Mouse (Mus musculus): Measurements from ENCODE around the gene Map3k5. TPM values are rescaled to one million over a fixed set of nuclear protein-coding genes. Genes with fewer than 3 reads are reported as not detected.

Map3k5 gene
- polyA plus RNA-seq, 1 experiment from 2014 or later = 2.2 TPM

- Histone ChIP-seq H3K4me3 (replicated peaks; ENCODE audit: low read depth, low read length) (no peak overlapping the region), H3K9me3 (replicated peaks; ENCODE audit: low read length) (no peaks in the 10 kb centered on the region), H3K36me3 (ENCODE audit: insufficient read depth, low read length) (no peaks in the 10 kb centered on the region), H3K4me1 (replicated peaks; ENCODE audit: insufficient read depth, low read length) (peaks cover 22% of the 10 kb centered on the region; the same call in 1 of the 2 replicates), H3K27ac (0 out of 2 replicates have a peak overlapping the region, but pooled peaks have one; percentile 8), H3K9ac (ENCODE audit: low read depth, low read length) (no peak overlapping the region), H3K4me2 (ENCODE audit: low read length) (no peak overlapping the region), H3K27me3 (ENCODE audit: insufficient read depth, low read length) (no peaks in the 10 kb centered on the region)
- ATAC-seq (replicated peaks; ENCODE audit: low FRiP score, low read depth) (peak; percentile 82), DNase-seq (ENCODE audit: low spot score) (peak; percentile 44)
- TF ChIP-seq CTCF (IDR thresholded peaks at IDR 0.05; ENCODE audit: low read depth) = no peak
- WGBS = 36% methylated on average over 12 of the region's 12 CpGs
Measured at GRCm38 (mm10) chr10:20178807-20179605, 244.7 kb downstream of the Map3k5 start.

- DNase-seq (ENCODE audit: low spot score) (no peak), ATAC-seq (replicated peaks; ENCODE audit: low FRiP score, low read depth) (no peak)
- no peak overlapping the region for H3K4me3 ChIP-seq (replicated peaks; ENCODE audit: low read depth, low read length)
- no peak overlapping the region for H3K9ac ChIP-seq (ENCODE audit: low read depth, low read length)
- peak overlapping the region; percentile 5; the same call in 1 of the 2 replicates for H3K4me2 ChIP-seq (ENCODE audit: low read length)
- no peaks in the 10 kb centered on the region for H3K9me3 ChIP-seq (replicated peaks; ENCODE audit: low read length)
- no peak for TF ChIP-seq CTCF (IDR thresholded peaks at IDR 0.05; ENCODE audit: low read depth)
- H3K27ac ChIP-seq = peak overlapping the region; percentile 58
- H3K27me3 ChIP-seq (ENCODE audit: insufficient read depth, low read length) = no peaks in the 10 kb centered on the region
- 0 out of 2 replicates have a peak, but pooled peaks cover 22% of the 10 kb centered on the region for H3K4me1 ChIP-seq (replicated peaks; ENCODE audit: insufficient read depth, low read length)
- WGBS = 27% methylated on average over 10 of the region's 10 CpGs
- H3K36me3 ChIP-seq (ENCODE audit: insufficient read depth, low read length) = no peaks in the 10 kb centered on the region
Measured at GRCm38 (mm10) chr10:20181198-20181597, 246.9 kb downstream of the Map3k5 start.

- Histone ChIP-seq H3K4me1 (replicated peaks; ENCODE audit: insufficient read depth, low read length) (0 out of 2 replicates have a peak, but pooled peaks cover 22% of the 10 kb centered on the region), H3K9me3 (replicated peaks; ENCODE audit: low read length) (no peaks in the 10 kb centered on the region), H3K9ac (ENCODE audit: low read depth, low read length) (no peak overlapping the region), H3K27me3 (ENCODE audit: insufficient read depth, low read length) (no peaks in the 10 kb centered on the region), H3K36me3 (ENCODE audit: insufficient read depth, low read length) (no peaks in the 10 kb centered on the region), H3K4me3 (replicated peaks; ENCODE audit: low read depth, low read length) (no peak overlapping the region), H3K4me2 (ENCODE audit: low read length) (no peak overlapping the region), H3K27ac (peak overlapping the region; percentile 58)
- WGBS = 35% methylated on average over 11 of the region's 11 CpGs
- TF ChIP-seq CTCF (IDR thresholded peaks at IDR 0.05; ENCODE audit: low read depth) = no peak
- ATAC-seq (replicated peaks; ENCODE audit: low FRiP score, low read depth) = no peak
- DNase-seq (ENCODE audit: low spot score) = peak; percentile 51
Measured at GRCm38 (mm10) chr10:20181680-20182399, 247.6 kb downstream of the Map3k5 start.

DNA sequence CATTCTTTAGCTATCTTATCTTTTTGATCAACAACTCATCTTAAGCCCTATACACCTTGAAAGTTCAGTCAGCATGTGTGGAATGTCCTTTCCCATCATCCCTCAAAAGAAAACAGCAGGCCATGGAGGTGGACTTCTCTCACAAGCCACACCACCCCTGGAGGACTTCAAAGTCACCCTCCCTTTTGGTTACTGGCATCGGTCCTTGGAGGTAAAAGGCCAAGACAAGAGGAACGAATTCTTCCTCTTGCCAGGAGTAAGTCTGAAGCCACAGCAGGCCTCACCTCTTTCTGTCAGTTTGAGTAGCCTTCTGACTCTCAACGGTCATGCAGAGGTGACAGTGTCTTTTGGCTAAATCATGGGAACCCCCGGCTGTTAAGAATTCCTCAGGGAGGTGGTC, 250.1 kb downstream of the Map3k5 start:
- Histone ChIP-seq H3K9me3 (replicated peaks; ENCODE audit: low read length) (no peaks in the 10 kb centered on the region), H3K27me3 (ENCODE audit: insufficient read depth, low read length) (no peaks in the 10 kb centered on the region), H3K4me3 (replicated peaks; ENCODE audit: low read depth, low read length) (no peak overlapping the region), H3K4me1 (replicated peaks; ENCODE audit: insufficient read depth, low read length) (0 out of 2 replicates have a peak, but pooled peaks cover 15% of the 10 kb centered on the region), H3K9ac (ENCODE audit: low read depth, low read length) (no peak overlapping the region), H3K27ac (no peak overlapping the region), H3K36me3 (ENCODE audit: insufficient read depth, low read length) (no peaks in the 10 kb centered on the region), H3K4me2 (ENCODE audit: low read length) (no peak overlapping the region)
- DNase-seq (ENCODE audit: low spot score) (no peak), ATAC-seq (replicated peaks; ENCODE audit: low FRiP score, low read depth) (no peak)
- TF ChIP-seq CTCF (IDR thresholded peaks at IDR 0.05; ENCODE audit: low read depth) = no peak
- 64% methylated on average over 4 of the region's 4 CpGs for WGBS

GRCm38 (mm10) chr10:20185264-20185663, 251.0 kb downstream of the Map3k5 start:
- H3K27me3 ChIP-seq (ENCODE audit: insufficient read depth, low read length) = no peaks in the 10 kb centered on the region
- no peak for TF ChIP-seq CTCF (IDR thresholded peaks at IDR 0.05; ENCODE audit: low read depth)

DNA sequence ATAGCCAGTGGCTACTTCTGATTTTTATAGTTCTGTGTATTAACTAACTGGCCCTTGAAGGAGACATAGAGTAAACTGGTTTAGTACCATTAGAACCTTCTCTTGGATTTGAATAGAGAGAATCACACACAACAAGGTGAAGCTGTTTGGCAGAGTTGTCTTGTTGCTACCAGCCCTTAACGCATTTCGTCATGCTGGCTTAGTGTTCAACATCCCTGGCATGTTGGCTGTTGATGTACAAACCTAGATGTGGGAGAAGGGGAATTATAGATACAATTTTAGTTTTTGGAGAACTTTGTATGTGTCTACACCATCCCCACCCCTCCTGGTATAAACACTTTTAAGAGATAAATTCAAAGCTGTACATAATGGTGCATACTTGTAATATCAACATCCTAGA, 251.5 kb downstream of the Map3k5 start:
- Histone ChIP-seq H3K4me2 (ENCODE audit: low read length) (no peak overlapping the region), H3K36me3 (ENCODE audit: insufficient read depth, low read length) (no peaks in the 10 kb centered on the region), H3K4me1 (replicated peaks; ENCODE audit: insufficient read depth, low read length) (0 out of 2 replicates have a peak, but pooled peaks cover 13% of the 10 kb centered on the region), H3K27ac (no peak overlapping the region; the same call in 1 of the 2 replicates), H3K27me3 (ENCODE audit: insufficient read depth, low read length) (no peaks in the 10 kb centered on the region), H3K4me3 (replicated peaks; ENCODE audit: low read depth, low read length) (no peak overlapping the region), H3K9me3 (replicated peaks; ENCODE audit: low read length) (no peaks in the 10 kb centered on the region), H3K9ac (ENCODE audit: low read depth, low read length) (no peak overlapping the region)
- DNase-seq (ENCODE audit: low spot score) = no peak
- TF ChIP-seq CTCF (IDR thresholded peaks at IDR 0.05; ENCODE audit: low read depth) = no peak
- ATAC-seq (replicated peaks; ENCODE audit: low FRiP score, low read depth) = no peak
- 92% methylated on average over 2 of the region's 2 CpGs for WGBS

More at GRCm38 (mm10) chr10:20185264-20185663, 251.0 kb downstream of the Map3k5 start:
- H3K36me3 ChIP-seq (ENCODE audit: insufficient read depth, low read length) = no peaks in the 10 kb centered on the region
- H3K4me3 ChIP-seq (replicated peaks; ENCODE audit: low read depth, low read length) = no peak overlapping the region
- 0 out of 2 replicates have a peak, but pooled peaks cover 13% of the 10 kb centered on the region for H3K4me1 ChIP-seq (replicated peaks; ENCODE audit: insufficient read depth, low read length)
- H3K4me2 ChIP-seq (ENCODE audit: low read length) = no peak overlapping the region
- no peak overlapping the region for H3K9ac ChIP-seq (ENCODE audit: low read depth, low read length)
- 83% methylated on average over 4 of the region's 4 CpGs for WGBS
- H3K27ac ChIP-seq = no peak overlapping the region
- no peaks in the 10 kb centered on the region for H3K9me3 ChIP-seq (replicated peaks; ENCODE audit: low read length)
- ATAC-seq (replicated peaks; ENCODE audit: low FRiP score, low read depth) (no peak), DNase-seq (ENCODE audit: low spot score) (no peak)

All from kidney, postnatal 0 days (tissue).